Mouse (Mus musculus) A20 (cell line): ENCODE data around the gene Afmid.

Experiments
- DNase-seq: peaks from one replicate; pipeline ENCODE4 v3.0.0-alpha.2; 2011; ENCODE audit warnings: low read depth, low spot score

The Afmid gene

DNA sequence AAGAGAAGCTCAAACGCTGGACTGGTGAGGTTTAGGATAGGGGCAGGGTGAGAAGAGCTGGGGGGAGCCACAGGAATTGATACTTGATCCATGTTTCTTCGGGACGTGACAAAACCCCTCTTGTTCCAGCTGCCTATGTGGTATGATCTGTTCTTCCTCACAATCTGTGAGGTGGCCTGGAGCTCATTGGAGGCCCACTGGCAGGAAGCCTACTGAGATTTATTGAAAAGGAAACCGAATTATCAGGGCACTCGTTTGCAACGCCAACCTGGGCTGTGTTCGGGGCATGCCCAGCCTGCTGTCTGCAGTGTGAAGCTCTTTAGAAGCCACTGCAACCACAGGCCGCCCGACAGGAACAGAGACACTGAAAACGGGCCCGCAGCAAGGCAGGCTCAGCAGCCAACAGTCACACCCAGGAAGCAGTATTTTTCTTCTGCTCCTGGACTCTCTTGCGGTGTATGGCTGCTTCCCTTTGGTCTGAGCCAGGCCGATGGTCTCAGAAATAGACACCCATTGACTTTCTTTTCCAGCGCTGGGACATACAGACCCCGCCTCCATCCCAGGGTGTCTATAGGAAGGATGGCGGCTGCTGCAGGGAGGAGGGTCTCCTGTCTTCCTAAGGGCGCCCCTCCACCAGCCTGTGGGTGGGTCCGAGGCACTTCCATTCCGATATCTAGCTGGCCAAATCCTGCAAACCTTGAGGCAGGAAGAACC lies 22.7 kb downstream of the Afmid start:
- peak; percentile 77 for DNase-seq

DNA sequence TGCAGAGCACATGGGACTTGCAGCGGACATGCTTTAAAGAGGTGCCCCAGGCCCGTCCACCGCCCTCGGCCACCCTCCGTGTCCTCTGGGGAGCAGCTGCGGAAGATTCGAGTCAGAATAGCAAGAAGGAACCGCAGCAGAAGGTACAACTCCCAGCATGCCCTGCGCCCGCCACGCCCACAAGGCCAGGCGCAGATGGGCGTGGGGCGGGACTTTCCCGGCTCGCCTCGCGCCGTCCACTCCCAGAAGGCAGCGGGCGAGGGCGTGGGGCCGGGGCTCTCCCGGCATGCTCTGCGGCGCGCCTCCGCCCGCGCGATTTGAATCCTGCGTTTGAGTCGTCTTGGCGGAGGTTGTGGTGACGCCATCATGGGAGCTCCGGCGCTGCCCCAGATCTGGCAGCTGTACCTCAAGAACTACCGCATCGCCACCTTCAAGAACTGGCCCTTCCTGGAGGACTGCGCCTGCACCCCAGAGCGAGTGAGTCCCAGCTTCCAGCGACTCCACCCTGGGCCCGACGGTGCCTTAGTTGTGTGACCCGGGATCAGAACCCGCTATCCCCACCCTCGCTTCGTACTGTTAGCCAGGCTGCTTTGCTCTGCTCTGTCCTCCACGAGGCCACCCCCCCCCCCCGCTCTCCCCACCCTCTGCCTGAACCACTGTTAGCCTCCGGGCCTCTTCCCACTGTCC lies 23.4 kb downstream of the Afmid start, which contains the start of gene Birc5:
TSS of gene Birc5 (plus strand) at position 267 of the 687 bp plus-strand sequence.
- peak; percentile 98 for DNase-seq

DNA sequence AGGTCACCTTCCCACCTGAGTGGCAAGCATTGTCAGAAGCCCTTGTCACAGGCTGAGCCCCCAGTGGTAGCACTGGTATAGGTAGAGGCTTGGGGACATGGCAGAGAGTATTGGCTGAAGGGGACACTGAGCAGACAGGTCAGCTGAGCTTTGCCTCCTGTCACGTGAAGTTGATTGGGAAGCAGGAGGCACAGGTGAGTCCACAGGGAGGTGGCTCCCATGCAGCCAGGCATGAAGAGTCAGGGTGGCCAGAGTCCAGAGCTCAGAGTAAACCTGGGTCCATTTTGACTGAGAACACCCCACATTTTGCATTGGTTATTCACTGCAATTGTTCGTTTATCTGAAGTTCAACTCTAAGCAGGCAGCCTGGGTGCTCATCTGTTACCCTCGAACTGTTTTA lies 27.2 kb downstream of the Afmid start:
- no peak for DNase-seq

DNA sequence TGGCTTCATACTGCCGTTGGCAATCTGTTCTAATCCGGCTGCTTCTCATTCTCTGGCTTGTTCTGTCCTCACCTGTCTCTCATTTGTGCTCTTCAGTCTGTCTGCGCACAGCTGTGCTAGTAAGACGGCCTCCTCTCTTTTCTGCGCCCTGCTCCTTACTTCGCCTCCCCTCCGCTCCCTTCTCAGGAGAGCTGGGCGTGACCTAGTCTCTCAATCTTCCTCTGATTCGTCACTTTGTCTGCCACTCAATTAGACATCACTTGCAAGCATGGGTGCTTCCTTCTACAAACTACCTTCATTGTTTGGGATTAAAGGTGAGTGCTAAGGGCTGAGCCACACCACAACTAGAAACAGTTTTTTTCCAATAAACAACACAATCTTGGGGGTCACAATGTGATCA lies 28.5 kb downstream of the Afmid start:
- DNase-seq: no peak

DNA sequence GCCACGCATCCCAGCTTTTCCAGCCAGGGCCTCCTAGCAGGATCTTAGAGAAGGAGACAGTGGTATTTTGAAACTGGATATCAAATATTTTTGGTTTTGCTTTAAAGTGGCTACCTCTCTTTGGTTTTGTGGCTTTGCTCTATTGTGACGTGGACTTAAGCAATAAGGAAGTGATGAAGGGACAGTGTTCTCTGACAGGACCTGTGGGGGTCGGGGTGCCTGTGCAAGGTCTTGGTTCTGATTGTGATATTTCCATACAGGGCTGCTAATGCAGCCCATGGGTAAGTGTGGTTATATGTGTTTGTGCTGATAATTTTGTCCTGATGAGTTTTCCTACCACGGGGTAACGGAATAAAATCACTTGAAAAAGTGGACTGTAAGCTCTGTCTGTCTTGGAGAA lies 29.6 kb downstream of the Afmid start:
- no peak for DNase-seq

DNA sequence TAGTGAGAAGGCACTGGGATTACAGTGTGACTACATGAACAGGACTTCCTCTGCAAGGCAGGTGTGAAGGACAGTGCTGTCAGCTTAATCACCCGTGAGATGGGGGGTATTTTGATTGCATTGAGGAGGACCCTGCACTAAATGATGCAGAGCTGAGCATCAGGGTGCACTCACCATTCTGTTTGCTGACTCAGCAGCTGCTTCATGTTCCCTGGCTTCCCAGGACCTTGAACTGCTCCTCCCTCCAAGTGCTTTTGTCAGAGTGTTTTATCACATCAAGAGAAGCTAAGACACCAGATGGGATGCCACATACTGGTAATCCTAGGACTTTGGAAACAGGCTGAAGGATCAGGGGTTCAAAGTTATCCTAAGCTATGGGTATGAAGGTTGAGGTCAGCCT lies 30.3 kb downstream of the Afmid start:
- no peak for DNase-seq

DNA sequence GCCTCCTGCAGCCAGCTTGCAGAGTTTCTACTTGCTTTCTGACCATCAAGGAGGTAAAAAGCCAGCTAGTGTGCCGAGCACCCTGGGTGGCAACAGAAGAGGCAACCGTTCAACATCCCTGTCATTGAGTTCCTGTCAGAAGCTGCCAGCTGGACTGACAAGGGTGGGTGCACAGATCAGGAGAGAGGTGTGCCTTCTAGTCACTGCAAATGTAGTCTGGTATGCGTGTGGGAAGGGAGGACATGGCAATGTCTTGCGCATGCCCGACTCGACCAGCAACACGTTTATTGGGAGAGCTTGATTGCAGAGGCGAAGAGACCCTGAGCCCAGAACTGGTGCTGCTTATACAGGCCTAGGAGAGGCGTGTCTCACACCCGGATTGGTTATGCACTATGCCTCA lies 31.7 kb downstream of the Afmid start:
- DNase-seq: no peak

DNA sequence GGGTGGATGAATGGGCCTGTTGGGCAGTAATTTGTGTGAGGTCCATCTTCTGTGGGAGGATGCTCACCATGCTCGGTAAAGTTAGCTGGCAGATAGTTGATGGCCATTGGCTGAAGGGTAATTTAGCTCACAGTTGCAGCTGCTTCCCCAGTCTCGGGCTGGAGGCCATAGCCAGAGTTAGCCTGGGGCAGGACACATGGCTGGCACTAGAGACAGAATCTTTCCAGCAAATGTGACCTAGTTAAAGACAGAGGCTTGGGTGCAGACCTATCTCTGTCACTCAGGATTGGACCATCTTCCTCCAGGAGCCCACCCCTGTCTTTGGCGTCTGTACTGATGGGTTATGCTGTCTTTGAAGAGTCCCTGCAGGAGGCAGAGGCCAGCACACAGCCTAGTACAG lies 32.7 kb downstream of the Afmid start:
- no peak for DNase-seq

DNA sequence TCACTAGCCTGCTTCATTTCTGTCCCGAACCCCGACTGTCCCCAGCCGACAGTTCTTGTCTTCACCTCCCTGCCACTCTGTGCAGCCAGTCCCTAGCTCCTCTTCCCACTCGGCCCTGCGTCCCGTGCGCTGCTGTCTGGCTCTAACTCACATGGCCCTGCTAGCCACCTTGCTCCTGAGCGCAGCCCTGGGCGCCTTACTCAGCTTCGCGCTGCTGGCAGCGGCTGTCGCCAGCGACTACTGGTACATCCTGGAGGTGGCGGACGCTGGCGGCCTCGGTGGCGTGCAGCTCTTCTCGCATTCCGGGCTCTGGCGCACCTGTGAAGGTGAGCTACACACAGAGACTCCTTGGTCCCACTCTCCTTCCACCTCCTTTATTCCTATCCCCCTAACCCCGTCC lies 34.9 kb downstream of the Afmid start, which contains the start of gene Tmem235:
TSS of gene Tmem235 (plus strand) at position 152 of the 400 bp plus-strand sequence.
- no peak for DNase-seq

DNA sequence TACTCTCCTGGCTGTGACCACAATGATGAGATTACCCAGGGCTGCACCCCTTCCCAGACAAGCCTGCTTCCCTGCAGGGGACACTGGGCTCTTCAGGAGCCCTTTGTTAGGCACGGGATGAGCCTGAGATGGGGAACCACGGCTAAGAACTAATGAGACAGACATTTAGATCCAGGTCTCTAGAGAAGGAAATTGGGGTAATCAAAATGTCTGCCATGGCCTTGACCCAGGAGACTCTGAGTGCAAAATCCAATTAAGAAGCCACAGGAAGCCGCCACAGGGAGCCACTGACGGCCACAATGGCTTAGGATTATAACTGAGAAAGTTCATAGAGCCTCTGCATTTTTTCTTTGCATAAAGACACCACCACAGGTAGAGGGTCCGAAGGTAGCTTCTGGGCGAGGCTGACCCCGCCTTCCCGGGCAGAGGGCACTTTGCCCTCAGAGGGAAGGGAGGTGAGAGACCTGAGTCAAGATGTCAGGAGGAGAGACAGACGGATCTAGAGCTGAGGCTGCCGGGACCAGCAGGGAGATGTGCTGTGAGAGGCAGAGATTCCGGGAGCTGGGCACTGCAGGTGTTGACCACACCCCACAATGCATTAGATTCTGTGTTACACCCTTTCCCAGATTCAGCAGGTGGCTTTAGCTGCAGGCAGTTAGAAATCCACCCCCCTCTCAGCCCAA lies 37.6 kb downstream of the Afmid start:
- DNase-seq: no peak

DNA sequence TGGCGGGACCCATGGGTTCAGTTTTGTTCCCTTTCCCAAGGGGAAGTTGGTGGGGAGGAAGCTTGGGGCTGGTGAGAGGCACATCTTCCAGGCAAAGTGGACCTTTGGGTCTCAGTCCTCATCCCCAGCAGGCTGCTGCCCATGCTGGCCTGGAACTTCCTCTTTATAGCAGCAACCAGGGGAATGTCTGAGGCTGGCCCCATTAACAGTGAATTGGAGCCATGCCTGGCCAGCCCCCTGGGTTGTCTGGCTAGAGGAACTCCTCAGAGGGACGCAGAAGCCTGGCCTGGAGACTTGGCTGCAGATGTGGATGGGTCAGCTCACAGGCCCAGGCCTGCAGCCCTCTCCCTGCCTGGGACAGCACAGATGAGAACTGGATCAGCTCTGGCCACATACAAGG lies 39.1 kb downstream of the Afmid start:
- no peak for DNase-seq

DNA sequence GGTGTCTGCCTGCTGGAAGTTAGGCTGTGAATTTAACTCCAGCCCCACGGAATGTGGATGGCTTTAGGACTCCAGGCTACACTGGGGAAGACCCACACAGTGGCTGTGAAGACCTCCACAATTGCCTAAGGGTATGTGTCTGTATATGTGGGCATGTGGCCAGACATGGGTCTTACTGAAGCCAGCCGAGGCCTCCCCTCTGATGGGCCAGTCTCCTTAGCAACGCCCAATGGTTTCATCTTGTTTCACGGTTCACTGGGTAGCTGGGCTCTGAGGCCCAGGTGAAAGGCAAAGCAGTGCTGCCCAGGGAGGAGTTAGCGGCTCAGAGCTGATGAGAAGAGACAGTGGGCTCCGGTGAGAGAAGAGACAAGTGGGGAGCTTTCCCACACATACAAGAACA lies 40.3 kb downstream of the Afmid start:
- DNase-seq: peak; percentile 52

DNA sequence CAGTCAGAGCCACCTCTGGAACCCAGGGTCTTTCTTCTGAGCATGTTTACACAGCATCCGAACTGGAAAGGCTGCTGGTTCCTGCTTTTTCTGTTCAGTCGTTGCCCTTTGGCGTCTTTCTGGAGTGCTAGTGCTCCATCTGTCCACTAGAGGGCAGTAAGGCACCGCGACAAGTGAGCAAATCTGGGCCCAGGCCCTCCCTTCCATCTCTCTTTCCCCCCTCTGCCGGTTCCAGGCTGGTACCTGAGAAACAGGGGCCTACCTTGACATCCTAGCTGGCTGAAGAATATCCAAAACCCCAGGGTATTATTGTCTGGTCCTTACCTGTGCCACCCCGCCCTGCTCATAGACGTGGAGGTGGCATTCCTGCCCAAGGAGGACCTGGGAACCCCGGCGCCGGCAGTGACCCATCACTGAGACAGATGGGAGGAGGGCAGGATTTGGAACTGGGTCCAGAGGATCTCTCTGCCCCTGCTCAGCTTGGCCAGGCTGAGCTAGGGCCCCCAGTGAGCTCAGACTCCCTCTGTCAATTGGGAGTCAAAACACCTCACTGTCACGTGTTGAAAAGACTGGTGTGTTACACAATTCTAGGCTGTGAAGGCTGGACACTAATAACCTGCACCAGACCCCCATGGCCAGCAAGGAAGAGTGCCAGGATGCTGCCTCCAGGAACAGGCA lies 45.1 kb downstream of the Afmid start:
- DNase-seq: peak; percentile 72

DNA sequence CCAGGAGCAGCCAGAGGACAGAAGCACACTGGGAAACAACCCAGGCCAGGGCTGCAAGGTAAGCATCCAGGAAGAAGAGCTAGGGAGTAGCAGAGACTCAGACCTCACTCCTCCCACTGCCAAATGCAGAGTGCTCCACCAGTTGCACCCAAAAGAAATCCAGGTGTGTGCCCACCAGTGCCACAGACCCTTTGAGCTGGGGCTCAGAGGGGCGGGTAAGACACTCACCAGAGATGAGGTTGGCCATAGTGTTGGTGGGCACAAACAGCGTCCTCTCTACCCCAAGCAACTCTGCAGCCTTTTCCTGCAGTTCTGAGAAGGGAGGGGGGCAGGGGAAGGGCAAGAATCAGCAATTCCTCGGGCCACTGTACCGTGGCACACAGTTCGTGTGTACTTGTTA lies 45.7 kb downstream of the Afmid start:
- DNase-seq: no peak

DNA sequence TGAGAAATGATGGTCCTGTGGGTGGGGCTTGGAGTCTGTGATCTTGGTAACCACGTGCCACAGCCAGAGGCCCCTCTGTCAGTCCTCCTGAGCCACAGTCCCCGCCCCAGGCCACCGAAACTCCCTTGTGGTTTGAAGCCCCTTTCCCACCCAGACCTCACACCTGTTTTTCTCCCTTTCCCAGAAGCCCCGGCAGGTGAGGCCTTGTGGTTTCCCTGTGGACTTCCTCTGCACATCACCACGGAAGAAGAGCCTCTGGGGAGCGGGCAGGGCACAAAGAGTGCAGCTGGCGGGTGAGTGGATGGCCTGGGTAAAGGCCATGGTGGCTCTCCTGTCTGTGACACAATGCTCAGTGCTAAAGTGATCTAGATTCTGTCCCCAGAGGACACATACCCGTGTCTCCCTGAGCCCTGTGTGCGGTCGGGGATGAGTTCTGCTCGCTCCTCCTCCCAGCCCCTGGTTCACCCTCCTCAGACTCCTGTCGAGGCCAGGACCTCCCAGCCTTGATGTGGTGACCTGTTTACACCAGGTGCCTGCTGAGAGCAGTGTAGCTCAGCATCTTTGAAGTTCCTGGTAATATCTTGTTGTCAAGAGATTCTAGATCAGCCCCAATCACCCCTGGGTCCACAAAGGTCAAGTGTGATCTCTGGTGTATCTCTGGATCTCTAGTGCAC lies 46.3 kb downstream of the Afmid start:
- DNase-seq: no peak

DNA sequence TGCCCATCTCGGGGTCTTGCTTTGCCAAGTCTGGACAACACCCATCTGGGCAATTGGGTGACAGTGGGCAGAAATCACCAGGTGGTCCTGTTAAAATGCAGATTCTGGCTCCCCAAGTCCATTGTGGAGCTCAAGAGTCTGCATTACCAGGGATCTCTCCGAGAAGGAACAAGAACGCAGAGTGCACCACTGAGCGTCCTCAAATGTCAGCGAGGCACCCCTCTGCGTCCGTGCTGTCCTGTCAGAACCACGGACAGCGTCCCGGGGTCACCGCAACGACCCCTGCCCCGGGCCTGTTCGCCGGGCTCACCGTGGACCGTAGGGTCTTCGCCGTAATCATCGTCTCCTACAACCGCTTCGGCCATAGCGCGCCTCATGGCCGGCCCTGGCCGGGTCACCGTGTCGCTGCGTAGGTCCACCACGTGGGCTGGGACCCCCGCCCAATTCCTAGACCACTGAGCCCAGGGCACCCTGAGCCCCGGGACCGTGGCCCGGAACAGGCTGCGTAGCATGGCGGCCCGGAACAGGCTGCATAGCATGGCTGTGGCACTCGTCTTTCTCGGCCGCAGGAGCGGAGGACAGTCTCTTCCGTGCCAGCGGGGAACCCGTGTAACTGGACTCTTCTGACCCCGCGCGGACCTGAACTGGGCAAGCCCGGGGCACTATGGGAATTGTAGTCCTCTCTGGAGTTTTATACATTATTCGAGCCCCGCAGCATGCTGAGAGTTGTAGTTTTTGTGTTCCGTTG lies 47.3 kb downstream of the Afmid start, which contains the start of gene Tha1:
TSS of gene Tha1 (minus strand) at position 621 of the 748 bp plus-strand sequence.
- DNase-seq: no peak

DNA sequence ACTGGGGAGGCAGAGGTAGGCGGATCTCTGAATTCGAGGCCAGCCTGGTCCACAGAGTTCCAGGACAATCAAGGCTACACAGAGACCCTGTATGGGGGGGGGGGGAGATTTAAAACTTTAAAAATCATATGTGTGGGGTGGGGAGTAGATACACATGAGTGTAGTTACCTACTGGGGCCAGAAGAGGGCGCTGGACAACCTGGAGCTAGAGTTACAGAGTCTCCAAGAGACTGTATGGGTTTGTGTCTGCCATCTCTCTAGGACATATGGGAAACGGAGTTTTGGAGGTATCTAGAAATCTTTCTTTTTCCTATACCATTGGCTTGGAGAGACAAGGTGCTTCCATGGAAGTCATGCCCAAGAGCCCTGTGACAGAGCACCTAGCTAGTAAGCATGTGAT lies 48.7 kb downstream of the Afmid start:
- peak; percentile 39 for DNase-seq

DNA sequence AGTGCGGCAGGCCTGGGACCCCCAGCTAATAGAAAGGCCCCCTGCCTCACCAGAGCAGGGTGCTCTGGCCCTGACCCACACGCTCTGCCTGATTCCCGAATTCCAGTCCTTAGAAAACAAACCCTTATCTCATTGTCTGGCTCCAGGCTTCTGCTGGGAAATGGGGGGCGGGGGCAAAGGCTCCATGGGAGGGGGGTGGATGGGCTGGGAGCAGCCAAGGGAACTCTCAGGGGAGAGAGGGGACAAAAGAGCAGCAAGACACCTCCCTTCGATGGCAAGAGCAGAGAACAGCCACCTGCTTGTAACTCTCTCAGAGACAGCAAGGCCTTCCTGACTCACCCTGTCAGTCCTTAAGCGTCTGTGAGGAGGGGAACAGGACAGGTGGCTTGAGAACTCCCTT lies 50.0 kb downstream of the Afmid start:
- DNase-seq: no peak

DNA sequence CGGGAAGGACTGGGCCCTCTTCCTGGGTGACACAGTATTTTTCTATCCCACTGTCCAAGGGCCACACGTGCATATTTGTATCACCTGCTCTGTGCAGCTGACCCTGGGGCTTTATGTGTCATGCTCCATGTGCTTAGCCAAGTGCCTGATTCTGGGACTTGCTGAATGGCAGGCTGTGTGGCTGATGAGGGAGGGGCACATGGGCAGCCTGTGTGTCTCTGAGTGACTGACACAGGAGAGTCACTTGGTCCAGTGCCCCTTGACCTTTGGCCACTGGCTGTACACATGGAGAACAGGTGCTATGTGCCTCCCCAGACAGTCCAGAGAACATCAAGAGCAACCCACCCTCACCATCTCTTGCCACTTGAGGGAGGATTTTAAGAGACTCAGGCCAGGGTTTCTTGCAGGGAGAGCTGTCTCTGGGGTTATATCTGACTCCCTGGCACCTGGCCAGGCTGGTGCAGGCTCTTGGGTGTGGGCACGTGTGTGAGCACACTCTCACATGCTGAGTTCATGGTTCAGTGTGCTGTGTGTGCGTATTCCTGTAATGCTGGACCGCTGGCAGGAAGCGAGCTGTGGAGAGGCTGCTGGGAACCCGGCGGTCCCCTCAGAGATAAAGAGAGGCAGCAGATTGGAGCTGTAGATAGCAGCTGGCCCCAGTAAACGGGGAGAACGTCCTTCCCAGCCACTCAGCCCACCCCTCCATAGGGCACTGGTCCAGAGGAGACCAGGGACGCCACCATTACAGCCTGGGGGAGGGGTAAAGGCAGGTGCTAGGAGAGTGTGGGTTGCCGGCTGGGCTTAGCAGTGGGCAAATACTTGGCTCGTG lies 52.4 kb downstream of the Afmid start:
- DNase-seq: peak; percentile 67

DNA sequence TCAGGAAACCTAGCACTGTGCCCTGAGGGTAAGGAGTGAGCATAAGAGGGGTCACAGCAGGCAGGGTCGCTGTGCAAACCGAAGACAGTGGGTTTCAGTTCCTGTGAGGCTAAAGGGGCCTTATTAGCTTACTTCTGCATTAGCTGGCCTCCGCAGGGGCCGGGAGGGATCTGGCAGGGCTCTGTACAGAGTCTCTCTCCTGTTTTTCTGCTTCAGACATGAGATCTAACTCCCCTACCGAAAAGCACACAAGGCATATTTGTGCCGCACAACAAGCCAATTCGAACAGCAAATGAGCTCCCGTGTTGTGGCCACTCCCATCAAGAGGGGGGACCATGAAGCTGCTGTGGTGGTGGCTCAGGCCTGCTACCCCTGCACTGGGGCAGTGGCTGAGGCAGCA lies 53.2 kb downstream of the Afmid start:
- DNase-seq: peak; percentile 78
